Mouse (Mus musculus): ENCODE data around the gene Kansl1. TPM values are rescaled to one million over a fixed set of nuclear protein-coding genes. Genes with fewer than 3 reads are reported as not detected.

Kansl1 gene
- total RNA-seq, 1 experiment: 37.7 TPM

DNA sequence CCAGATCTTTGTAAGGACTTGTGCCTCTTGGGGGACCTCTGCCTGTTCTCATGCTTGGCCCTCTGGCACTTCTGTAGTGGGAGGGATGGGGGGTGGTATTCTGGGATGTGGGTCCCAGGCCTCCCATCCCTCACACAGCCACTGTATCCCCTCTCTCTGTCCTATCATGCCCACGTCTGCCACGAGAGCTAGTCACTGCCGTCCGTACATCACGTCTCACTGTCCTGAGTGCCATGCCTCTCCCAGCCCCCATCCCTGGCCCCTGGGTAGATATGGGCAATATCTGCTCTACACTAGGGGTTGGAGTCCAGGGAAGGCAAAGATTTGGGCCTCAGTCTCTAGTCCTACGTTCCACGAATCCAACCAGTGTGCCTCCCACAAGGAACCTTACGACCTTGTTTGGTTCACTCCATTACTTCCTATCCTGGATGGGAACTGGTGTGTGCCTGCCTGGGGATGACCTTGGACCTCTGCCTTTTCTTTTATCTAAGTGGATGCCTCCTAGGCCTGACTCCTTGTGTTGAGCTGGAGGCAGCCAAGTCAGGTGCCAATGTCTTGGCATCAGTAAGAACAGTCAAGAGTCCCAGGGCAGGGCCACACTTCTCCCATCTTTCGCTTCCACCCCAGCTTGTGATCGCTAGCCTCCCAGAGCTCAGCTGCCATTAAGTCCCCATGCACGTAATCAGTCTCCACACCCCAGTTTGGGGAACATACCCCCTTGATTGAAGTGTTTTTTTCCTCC lies 139.3 kb downstream of the Kansl1 start:
- no peak for DNase-seq (ENCODE audit: low read depth, low spot score)
- in situ Hi-C loops (cut with MboI; ENCODE audit: low sequenced_read_pairs in 2 of 2, unreplicated experiment in 2 of 2): no loop called here
- Histone ChIP-seq H3K9ac (ENCODE audit: insufficient read depth, low read depth, low read length, poor library complexity, severe bottlenecking) (no peak overlapping the region), H3K4me1 (ENCODE audit: control insufficient read depth in 2 of 2, insufficient read depth in 2 of 2, low read length in 2 of 2, poor library complexity in 1 of 2) (no peaks in the 10 kb centered on the region), H3K27ac (ENCODE audit: insufficient read depth, low read depth, low read length, poor library complexity, severe bottlenecking) (no peak overlapping the region), H3K4me3 (ENCODE audit: insufficient read depth in 1 of 2, low read depth in 1 of 2, low read length in 2 of 2, poor library complexity in 1 of 2, severe bottlenecking in 1 of 2) (no peak overlapping the region), H3K9me3 (ENCODE audit: control insufficient read depth, insufficient read depth, low read depth, low read length) (no peaks in the 10 kb centered on the region), H3K36me3 (ENCODE audit: control insufficient read depth, insufficient read depth, low read length, poor library complexity, severe bottlenecking) (peaks cover 6% of the 10 kb centered on the region)
- TF ChIP-seq CHD2 (IDR thresholded peaks at IDR 0.05; ENCODE audit: low read depth, low read length) (no peak), ZNF384 (IDR thresholded peaks at IDR 0.05; ENCODE audit: low read depth, low read length) (no peak), ZC3H11A (IDR thresholded peaks at IDR 0.05; ENCODE audit: borderline replicate concordance, low read depth, low read length) (no peak), MAFK (IDR thresholded peaks at IDR 0.05; ENCODE audit: insufficient read depth, low read depth, low read length) (no peak), HCFC1 (IDR thresholded peaks at IDR 0.05; ENCODE audit: borderline replicate concordance, insufficient read depth, low read length) (no peak)

DNA sequence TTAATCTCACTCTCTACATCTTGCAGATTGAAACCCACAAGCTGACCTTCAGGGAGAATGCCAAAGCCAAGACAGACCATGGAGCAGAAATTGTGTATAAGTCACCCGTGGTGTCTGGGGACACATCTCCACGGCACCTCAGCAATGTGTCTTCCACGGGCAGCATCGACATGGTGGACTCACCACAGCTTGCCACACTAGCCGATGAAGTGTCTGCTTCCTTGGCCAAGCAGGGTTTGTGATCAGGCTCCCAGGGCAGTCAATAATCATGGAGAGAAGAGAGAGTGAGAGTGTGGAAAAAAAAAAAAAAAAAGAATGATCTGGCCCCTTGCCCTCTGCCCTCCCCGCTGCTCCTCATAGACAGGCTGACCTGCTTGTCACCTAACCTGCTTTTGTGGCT lies 140.7 kb downstream of the Kansl1 start:
- TF ChIP-seq CHD2 (IDR thresholded peaks at IDR 0.05; ENCODE audit: low read depth, low read length): no peak
- TF ChIP-seq ZC3H11A (IDR thresholded peaks at IDR 0.05; ENCODE audit: borderline replicate concordance, low read depth, low read length): no peak
- TF ChIP-seq MAFK (IDR thresholded peaks at IDR 0.05; ENCODE audit: insufficient read depth, low read depth, low read length): no peak
- no peak for TF ChIP-seq ZNF384 (IDR thresholded peaks at IDR 0.05; ENCODE audit: low read depth, low read length)
- no peak for TF ChIP-seq HCFC1 (IDR thresholded peaks at IDR 0.05; ENCODE audit: borderline replicate concordance, insufficient read depth, low read length)
- Histone ChIP-seq H3K4me3 (ENCODE audit: insufficient read depth in 1 of 2, low read depth in 1 of 2, low read length in 2 of 2, poor library complexity in 1 of 2, severe bottlenecking in 1 of 2) (no peak overlapping the region), H3K27ac (ENCODE audit: insufficient read depth, low read depth, low read length, poor library complexity, severe bottlenecking) (no peak overlapping the region), H3K36me3 (ENCODE audit: control insufficient read depth, insufficient read depth, low read length, poor library complexity, severe bottlenecking) (no peaks in the 10 kb centered on the region; the same call in none of the 2 replicates), H3K9ac (ENCODE audit: insufficient read depth, low read depth, low read length, poor library complexity, severe bottlenecking) (no peak overlapping the region), H3K4me1 (ENCODE audit: control insufficient read depth in 2 of 2, insufficient read depth in 2 of 2, low read length in 2 of 2, poor library complexity in 1 of 2) (no peaks in the 10 kb centered on the region), H3K9me3 (ENCODE audit: control insufficient read depth, insufficient read depth, low read depth, low read length) (no peaks in the 10 kb centered on the region)
- in situ Hi-C loops (cut with MboI; ENCODE audit: low sequenced_read_pairs in 2 of 2, unreplicated experiment in 2 of 2): no loop called here
- no peak for DNase-seq (ENCODE audit: low read depth, low spot score)

DNA sequence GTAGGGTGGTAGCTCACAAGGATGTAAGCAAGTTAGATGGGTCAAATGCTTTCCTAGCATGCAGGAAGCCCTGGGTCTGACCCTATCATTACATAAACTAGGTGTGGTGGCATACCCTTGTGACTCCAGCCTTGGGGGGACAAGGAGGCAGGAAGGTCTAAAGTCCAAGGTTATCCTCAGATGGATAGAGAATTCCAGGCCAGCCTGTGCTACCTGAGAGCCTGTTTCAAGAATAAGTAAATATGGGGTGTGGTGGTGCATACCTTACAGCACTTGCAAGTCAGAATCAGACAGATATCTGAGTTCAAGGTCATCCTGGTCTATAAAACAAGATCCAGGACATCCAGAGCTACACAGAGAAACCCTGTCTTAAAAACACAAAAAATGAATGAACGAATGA lies 141.2 kb downstream of the Kansl1 start:
- Histone ChIP-seq H3K4me1 (ENCODE audit: control insufficient read depth in 2 of 2, insufficient read depth in 2 of 2, low read length in 2 of 2, poor library complexity in 1 of 2) (peaks cover 2 to 4% of the 10 kb centered on the region in 2 experiments; a peak in 1 of 4 replicates), H3K4me3 (ENCODE audit: insufficient read depth in 1 of 2, low read depth in 1 of 2, low read length in 2 of 2, poor library complexity in 1 of 2, severe bottlenecking in 1 of 2) (no peak overlapping the region), H3K9ac (ENCODE audit: insufficient read depth, low read depth, low read length, poor library complexity, severe bottlenecking) (no peak overlapping the region), H3K9me3 (ENCODE audit: control insufficient read depth, insufficient read depth, low read depth, low read length) (no peaks in the 10 kb centered on the region), H3K27ac (ENCODE audit: insufficient read depth, low read depth, low read length, poor library complexity, severe bottlenecking) (no peak overlapping the region), H3K36me3 (ENCODE audit: control insufficient read depth, insufficient read depth, low read length, poor library complexity, severe bottlenecking) (no peaks in the 10 kb centered on the region; the same call in none of the 2 replicates)
- in situ Hi-C loops (cut with MboI; ENCODE audit: low sequenced_read_pairs in 2 of 2, unreplicated experiment in 2 of 2): no loop called here
- no peak for DNase-seq (ENCODE audit: low read depth, low spot score)
- TF ChIP-seq HCFC1 (IDR thresholded peaks at IDR 0.05; ENCODE audit: borderline replicate concordance, insufficient read depth, low read length) (no peak), ZC3H11A (IDR thresholded peaks at IDR 0.05; ENCODE audit: borderline replicate concordance, low read depth, low read length) (no peak), MAFK (IDR thresholded peaks at IDR 0.05; ENCODE audit: insufficient read depth, low read depth, low read length) (no peak), CHD2 (IDR thresholded peaks at IDR 0.05; ENCODE audit: low read depth, low read length) (no peak), ZNF384 (IDR thresholded peaks at IDR 0.05; ENCODE audit: low read depth, low read length) (no peak)

DNA sequence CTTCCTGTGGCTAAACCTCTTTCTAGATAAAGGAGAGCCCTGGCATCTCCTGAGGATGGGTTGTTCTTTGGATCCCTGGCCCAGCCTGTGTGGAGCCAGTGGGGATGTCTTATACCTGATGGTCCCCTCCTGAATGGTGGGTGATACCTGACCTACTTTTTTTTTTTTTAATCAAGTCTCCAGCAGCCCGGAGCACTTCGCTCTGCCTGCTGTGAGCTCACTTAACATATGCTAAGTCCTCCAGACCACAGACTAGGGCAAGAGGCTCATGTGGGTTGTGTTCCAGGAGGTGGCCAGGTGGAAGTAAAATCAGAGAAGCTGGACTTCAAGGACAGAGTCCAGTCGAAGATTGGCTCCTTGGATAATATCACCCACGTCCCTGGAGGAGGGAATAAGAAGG lies 146.5 kb downstream of the Kansl1 start:
- H3K4me1 ChIP-seq (ENCODE audit: control insufficient read depth in 2 of 2, insufficient read depth in 2 of 2, low read length in 2 of 2, poor library complexity in 1 of 2): peaks cover 8 to 20% of the 10 kb centered on the region in 2 experiments; a peak in 3 of 4 replicates
- no peak overlapping the region for H3K27ac ChIP-seq (ENCODE audit: insufficient read depth, low read depth, low read length, poor library complexity, severe bottlenecking)
- in situ Hi-C loops (cut with MboI; ENCODE audit: low sequenced_read_pairs in 2 of 2, unreplicated experiment in 2 of 2): no loop called here
- no peaks in the 10 kb centered on the region; the same call in 1 of the 2 replicates for H3K36me3 ChIP-seq (ENCODE audit: control insufficient read depth, insufficient read depth, low read length, poor library complexity, severe bottlenecking)
- no peak overlapping the region for H3K9ac ChIP-seq (ENCODE audit: insufficient read depth, low read depth, low read length, poor library complexity, severe bottlenecking)
- H3K4me3 ChIP-seq (ENCODE audit: insufficient read depth in 1 of 2, low read depth in 1 of 2, low read length in 2 of 2, poor library complexity in 1 of 2, severe bottlenecking in 1 of 2): no peak overlapping the region
- TF ChIP-seq MAFK (IDR thresholded peaks at IDR 0.05; ENCODE audit: insufficient read depth, low read depth, low read length) (no peak), CHD2 (IDR thresholded peaks at IDR 0.05; ENCODE audit: low read depth, low read length) (no peak), ZNF384 (IDR thresholded peaks at IDR 0.05; ENCODE audit: low read depth, low read length) (peak; percentile 95), ZC3H11A (IDR thresholded peaks at IDR 0.05; ENCODE audit: borderline replicate concordance, low read depth, low read length) (no peak)
- no peaks in the 10 kb centered on the region for H3K9me3 ChIP-seq (ENCODE audit: control insufficient read depth, insufficient read depth, low read depth, low read length)
- no peak for DNase-seq (ENCODE audit: low read depth, low spot score)
